Mouse (Mus musculus) left cerebral cortex, postnatal 25 days (tissue): ENCODE results near the gene Tnk2. TPM values are rescaled to one million over a fixed set of nuclear protein-coding genes. Genes with fewer than 3 reads are reported as not detected.

Experiments
- DNase-seq, 2 experiments: peaks; one replicate each; pipeline ENCODE4 v3.0.0; 2022; ENCODE audit warnings: low spot score in 2 of 2, mixed read lengths in 1 of 2
- intact Hi-C: fragments of 180-260 bp; cut with DNase I; formaldehyde crosslinking; loops from one replicate; pipeline ENCODE4 v1.15.1; 2025
- total RNA-seq, 2 experiments: library from RNA; stranded (reverse); gene quantifications; 2 replicates each; pipeline ENCODE4 v1.2.3; 2021

Gene Tnk2
- total RNA-seq = 100 to 1,000 TPM; 179 to 184 TPM

DNA sequence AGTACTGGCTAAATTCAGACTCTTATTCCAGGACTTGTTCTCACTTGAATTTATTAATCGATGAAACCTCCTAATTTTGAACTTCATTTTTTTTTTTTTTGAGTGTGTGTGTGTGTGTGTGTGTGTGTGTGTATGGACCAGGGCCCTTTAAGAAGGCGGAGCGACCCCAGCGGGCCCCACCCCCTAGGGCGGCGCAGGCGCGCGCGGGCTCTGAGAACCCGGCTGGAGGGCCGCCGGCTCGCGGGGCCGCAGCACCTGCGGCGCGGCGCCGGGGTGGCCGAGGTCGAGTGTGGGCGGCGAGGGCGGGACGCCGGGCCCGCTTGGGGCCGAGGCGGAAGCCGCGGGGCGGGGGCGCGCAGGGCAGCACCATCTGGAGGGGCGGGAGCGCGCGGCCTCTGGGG is at the start of gene Tnk2:
Tnk2 (plus strand) TSS at position 214 of the 401 bp plus-strand sequence.
- intact Hi-C loops = loop anchor here (2.0 kb wide), 1 partner anchor 15 kb away; no protein-coding TSS in a partner anchor
- peak; percentile 86 to 89 for DNase-seq

DNA sequence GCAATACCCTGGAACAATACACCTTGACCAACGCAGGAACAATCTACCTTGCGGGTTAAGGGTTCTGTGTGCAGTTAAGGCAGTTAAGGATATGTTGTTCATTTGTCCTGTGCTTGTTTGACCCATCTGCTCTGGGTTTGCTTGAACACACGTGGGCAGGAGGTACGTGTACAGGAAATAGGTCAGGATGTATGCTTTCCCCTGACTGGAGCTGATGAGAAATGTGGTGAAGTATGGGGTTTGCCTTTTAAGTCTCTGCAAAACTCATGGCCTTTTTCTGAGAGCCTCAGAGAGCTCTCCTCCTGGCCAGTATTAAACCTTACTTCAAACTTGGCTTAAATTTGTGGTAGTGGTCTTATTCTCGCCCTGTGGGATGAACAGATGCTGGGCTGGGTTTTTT is 49.8 kb upstream of the Tnk2 start:
- intact Hi-C loops = no loop called here
- DNase-seq = no peak

DNA sequence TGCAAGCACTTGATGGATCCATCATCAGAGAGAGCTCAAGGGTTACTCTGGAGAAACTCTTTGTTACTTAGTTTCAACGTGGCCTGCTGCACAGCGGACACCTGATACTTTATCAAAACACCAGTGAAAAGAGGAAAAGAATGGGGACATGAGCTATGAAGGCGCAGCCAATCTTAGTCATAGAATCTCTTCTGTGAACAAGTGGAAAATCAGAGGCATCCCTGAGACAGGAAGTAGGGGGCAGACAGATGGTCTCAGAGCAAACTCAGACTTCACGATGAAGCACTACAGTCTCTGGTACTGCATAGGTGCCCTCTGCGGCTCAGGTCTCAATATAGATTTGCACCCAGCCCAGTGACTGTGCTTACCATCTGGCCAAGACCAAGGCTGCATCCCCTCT is 49.0 kb upstream of the Tnk2 start:
- no peak for DNase-seq
- intact Hi-C loops = no loop called here

DNA sequence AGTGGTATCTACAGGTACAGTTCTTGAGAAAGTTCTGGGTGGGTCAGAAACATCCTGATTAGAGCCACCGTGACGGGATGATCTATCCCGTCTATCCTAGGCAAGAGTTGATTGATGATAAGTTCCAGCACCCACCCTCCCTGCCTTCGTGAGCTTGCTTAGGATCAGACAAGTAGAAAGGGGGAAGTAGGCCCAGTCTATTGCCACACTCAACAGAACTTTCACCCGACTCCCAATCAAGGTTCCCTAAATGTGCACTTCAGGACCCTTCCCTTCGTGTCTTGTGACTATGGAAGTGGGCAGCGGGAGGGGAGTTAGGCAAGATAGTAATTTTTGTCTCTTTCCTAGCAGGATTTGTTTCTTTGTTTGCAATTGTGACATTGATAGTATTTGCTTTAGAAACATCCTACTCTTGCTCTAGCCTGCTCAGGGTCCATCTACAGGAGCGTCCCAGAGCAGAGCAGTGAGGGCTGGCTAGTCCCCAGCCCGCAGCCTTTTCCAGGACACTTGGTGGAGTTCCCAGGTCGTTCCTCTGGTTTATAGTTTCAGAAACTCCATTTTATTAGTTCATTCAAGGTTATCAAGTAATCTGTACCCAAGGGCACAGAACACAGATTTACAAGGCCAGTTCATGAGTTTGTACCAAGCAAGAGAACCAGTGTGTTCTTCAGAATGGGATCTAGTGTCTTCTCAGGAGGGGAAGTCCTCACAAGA is 48.4 kb upstream of the Tnk2 start:
- no peak for DNase-seq
- intact Hi-C loops = no loop called here

DNA sequence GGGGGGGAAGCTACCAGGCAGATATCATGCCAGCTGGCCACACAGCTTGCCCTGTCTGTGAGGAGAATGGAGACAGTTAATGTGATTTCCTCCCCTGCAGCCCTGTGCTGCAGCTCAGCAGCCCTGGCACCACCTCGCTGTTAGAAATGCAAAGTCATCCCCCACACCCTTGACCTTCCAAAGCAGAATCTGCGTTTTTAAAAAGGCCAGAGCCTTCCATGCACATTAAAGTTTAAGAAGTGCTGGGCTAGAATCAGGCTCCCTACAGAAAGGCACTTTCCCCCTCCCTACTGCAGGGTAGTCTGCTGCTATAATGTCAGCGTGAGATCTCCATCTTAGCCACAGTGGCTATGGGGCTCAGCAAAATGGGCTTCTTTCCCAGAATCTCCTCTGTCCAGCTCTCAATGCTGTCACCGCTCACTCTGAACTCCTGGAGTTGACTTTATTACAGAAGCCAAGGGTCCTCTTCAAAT is 45.7 kb upstream of the Tnk2 start:
- DNase-seq = no peak
- intact Hi-C loops = no loop called here

DNA sequence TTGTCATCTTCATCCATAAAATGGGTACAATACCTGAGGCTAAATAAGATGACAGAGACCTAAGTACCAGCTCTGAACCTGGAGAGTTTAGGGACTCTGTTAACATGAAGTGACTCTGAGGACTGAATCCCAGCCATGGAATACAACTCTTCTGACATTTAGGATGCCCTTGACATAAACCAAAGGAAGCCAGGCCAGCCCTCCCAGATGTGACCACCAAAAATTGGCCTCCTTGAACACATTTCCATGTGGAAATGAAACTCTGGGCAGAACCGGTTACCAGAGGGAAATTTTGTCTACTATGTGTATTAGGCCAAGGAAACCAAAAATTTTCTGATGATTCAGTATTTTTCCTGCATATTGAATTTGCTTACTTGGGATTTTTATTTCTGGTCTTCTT is 44.5 kb upstream of the Tnk2 start:
- intact Hi-C loops = no loop called here
- no peak for DNase-seq

DNA sequence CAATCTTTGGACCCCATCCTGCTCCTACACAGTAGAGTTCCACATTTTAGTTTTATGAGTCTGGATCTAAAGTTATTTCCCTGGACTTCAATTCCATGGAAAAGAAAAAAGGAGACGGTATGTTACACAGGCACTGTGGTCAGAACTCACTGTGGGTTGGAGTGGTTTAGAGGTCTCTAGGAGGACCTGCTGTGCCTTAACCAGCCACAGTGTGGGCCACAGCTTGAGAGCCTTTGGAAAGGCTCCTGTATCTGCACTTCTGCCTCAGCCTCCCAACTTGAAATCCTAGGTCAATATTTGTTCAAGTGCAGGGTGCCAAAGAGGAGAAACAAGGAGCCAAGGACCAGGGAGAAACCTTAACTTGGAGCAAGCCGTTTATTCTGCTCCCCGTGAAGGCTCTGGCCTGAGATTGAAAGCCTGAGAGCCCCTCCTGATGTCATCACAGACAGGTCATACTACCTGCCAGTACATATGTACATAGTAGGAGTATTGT is 41.4 kb upstream of the Tnk2 start:
- DNase-seq = no peak
- intact Hi-C loops = no loop called here

DNA sequence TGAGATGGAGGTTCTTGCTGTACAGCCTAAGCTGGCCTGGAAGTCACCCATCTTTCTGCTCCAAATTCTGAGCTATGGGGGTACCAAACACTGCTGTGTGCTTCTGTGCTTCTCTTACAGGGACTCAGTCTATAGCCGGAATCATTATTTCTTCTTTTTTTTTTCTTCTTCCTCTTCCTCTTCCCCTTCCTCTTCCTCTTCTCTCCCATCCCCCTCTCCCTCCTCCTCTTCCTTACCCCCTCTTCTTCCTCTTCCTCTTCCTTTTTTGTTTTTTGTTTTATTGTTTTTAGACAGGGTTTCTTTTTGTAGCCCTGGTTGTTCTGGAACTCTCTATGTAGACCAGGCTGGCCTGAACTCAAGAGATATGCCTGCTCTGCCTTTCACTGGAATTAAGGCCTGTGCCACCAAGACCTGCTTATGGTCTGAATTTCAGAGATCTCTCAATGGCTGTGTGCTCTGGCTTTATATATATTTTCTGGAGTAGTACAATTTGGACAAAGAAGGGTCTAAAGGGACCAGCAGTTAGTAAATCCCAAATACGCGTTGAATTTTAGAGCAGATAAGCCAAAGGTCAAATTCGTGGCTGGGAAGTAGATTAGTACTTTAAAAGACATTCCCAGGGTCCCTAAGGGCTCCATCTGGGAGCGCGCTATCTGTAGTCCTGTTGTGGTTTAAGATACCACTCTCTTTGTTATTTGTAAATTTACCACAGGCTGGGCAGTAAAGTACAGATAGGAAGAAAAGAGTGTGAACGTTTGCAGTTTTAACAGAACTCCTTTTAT is 35.9 kb upstream of the Tnk2 start:
- DNase-seq = no peak
- intact Hi-C loops = loop anchor here (1.0 kb wide), 1 partner anchor 91 kb away; no protein-coding TSS in a partner anchor

DNA sequence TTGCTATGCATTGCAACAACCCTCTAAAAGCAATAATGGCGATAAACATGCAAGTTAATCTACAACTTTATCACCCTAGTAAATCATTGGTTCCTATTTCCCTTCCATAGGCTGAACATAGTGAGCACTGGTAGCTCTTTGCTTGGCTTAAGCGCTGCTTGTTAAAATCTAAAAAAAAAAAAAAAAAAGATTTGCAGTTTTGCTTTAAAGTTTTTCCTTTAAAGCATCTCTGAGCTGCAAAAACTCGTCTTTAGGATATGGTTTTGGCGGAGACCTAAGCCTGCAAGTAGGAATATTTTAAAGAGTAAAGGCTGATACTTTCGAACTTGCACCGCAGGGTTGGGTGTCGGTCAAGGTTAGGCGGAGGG is 35.3 kb upstream of the Tnk2 start:
- no peak for DNase-seq
- intact Hi-C loops = loop anchor here (1.0 kb wide), 1 partner anchor 92 kb away; no protein-coding TSS in a partner anchor

DNA sequence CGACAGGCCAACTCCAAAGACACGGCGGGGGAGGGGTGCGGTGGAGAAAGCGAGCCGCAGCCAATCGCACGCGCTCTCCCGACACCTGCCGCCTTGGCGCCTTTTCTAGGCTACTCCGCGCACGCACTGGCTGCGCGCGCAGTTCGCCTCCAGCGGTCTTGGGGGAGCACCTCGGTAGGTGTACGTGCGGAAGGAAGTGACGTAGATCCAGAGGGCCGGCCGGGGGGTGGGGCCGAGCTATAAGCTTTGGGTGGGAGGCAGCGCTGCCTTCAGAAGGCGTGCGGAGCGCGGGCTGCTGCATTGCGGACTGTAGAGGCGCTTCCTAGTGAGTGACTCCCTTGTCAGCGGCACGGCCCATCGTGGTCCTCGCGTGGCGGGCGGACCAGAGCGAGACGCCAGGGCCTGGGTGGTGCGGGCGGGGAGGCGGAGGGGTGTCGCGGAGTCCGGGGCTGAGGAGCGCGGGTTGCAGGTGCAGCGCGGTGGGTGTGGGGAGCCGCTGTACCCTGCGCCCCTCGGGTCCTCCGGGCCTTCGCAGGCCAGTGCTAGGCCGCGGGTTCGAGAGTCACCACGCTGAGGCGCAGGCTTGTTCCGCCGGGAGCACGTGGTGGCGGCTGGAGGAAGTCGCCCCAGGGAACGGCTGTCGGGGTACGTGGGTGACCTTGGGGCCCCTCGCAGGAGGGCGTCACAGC is 34.8 kb upstream of the Tnk2 start, which contains the start of gene Tfrc:
Tfrc (plus strand) TSS at position 209 of the 689 bp plus-strand sequence.
- peak; percentile 96 to 98 for DNase-seq
- intact Hi-C loops = loop anchor here (1.0 kb wide), 1 partner anchor 93 kb away; no protein-coding TSS in a partner anchor

DNA sequence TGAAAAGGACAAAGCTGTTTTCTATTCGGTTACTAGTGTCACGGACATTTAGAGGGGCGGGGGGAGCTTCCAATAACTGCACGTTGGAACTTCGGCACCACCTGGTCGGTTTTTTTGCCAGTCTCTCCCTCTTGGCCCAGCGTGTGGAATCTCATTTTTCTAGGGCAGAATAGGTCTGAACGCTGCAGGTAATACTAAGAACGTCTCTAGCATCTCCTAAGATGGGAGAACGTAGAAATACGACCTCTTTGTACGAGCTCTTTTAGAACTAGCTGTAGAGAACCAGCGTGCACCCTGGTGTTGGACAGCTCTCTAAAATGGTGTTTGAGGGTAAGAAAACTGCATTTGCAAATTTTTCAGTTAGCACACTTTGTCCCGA is 34.3 kb upstream of the Tnk2 start:
- intact Hi-C loops = no loop called here
- no peak for DNase-seq

DNA sequence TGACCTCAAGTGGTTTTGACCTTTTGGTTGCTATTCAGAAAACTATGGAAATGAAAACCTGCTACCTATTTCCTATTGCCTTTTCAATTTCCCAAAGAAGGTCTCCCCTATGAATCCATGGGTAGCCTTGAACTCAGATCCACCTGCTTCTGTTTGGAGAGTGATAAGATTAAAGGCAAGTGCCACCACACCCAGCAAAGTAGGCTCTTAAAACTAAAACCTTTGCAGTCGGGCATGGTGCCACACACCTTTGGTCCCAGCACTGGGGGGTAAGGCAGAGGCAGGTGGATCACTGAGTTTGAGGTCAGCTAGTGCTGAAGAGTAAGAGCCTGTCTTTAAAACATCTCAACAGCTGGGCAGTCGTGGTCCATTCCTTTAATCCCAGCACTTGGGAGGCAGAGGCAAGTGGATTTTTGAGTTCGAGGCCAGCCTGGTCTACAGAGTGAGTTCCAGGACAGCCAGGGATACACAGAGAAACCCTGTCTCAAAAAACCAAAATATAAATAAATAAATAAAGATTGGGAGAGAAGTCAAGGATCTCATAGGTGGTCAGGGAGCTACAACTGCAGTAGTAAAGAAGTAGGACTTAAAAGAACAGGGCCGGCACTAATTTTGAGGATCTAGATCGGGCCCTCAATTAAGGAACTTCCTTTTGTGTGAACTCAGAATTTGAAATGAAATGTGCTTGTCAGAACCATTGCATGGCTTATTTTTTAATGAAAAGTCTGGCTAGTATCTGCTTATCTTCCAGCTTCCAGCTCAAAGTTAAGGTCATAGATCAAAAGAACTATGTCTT is 33.0 kb upstream of the Tnk2 start:
- intact Hi-C loops = loop anchor here (2.0 kb wide), 1 partner anchor 102 kb away; no protein-coding TSS in a partner anchor
- DNase-seq = no peak

DNA sequence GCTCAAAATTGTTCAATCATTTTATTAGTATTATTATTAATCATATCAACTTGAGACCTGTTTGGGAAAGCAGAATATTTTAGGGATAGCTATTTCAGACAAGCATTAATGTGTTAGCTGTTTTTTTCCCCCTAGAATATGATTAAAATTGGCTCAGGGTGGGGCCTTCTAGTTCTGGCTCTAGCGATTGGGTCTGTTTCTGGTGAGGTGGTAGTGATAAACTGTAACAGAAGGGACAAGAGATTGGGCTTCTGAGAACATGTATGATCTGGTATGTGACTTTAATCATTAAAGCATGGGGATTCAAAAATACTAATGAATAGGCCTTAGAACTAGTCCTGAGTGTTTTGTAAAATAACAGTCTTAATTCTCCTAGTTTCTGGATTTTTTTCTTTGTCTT is 31.6 kb upstream of the Tnk2 start:
- intact Hi-C loops = no loop called here
- no peak for DNase-seq

DNA sequence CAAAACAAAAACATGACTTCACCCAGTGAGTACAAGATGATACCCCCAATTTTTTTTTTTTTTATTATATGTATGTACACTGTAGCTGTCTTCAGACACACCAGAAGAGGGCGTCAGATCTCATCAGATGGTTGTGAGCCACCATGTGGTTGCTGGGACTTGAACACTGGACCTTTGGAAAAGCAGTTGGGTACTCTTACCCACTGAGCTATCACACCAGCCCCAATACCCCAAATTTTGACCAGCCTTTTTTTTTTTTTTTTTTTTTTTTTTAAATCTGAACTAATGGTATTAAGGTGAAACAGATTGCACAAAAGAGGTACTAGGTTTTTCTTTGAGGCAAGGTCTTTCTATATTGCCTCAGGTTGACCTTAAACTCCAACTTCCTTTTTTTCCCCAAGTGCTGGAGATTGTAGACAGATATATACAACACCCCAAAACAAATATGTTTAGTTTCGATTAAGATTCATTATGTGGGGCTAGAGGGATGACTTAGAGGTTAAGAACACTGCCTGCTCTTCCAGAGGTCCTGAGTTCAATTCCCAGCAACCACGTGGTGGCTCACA is 30.3 kb upstream of the Tnk2 start:
- DNase-seq = no peak
- intact Hi-C loops = no loop called here

DNA sequence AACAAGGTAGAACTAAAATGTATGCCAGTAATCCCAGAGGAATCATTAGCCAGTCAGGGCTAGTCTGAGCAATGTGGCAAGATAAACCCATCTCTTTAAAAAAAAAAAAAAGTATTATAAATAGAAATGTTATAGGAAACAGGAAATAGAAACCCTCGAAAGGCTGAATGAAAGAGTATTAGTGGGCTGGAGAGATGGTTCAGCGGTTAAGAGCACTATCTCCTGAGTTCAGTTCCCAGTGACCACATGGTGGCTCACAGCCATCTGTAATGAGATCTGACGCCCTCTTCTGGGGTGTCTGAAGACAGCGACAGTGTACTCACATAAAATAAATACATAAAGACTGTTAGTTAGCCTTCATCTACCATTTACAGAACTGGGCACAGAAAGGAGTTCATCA is 29.6 kb upstream of the Tnk2 start:
- intact Hi-C loops = no loop called here
- DNase-seq = no peak

DNA sequence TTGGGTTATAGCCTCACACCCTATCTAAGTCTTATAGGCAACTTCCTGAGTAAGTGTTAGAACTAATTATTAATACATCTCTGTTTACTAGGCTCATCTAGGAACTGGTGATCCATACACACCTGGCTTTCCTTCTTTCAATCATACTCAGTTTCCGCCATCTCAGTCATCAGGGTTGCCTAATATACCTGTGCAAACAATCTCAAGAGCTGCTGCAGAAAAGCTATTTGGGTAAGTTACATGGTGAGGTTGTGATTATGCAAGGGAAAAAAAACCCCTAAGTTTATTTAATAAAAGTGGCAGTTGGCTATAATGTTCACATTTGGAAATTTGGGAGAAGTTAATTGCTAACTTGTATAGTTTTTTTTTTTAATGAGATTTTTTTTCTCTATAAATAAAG is 24.7 kb upstream of the Tnk2 start:
- DNase-seq = no peak
- intact Hi-C loops = no loop called here

DNA sequence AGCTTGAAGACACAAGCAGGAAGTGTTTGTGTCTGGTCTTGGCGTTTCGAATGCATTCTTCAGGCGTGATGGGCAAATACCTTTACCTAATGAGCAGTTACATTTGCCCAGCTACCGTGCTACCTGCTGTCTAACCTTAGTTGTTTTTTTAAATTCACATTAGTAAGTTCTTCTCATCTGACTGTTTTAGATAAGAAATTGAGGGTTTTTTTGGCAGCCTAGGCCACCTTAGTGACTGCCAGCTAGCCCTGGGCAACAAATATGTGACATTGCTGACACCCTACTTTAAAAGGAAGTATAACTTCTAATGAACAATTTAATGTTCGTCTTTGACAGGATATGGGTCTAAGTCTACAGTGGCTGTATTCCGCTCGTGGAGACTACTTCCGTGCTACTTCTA is 15.5 kb upstream of the Tnk2 start:
- intact Hi-C loops = loop anchor here (10.0 kb wide), 1 partner anchor 333 kb away; no protein-coding TSS in a partner anchor

DNA sequence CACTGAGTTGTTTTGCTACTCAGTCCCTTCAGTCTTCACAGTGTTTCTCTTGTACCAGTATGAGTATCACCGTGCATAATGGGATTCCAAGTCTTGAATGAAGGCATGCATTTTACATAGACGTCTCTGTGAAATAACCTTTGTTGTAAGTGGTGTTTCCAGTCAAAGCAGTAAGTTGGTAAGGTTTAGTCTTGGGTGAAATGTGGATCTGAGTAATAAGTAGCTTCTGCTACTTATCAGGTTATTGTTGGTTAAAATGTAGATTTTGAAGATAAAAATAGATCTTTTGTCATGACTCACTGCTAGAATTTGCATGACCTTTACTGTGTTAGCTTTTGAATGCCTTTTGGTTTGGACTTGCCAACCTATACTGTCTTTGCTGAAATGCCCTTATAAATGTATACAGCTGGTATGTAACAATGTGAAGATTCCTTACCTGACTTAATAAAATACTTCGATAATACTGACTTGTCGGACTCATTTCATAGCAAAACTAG is 11.3 kb upstream of the Tnk2 start:
- intact Hi-C loops = no loop called here
- no peak for DNase-seq

More for the DNA sequence above, 15.5 kb upstream of the Tnk2 start:
- DNase-seq = no peak
